In genomic region chr8:87810771-87811170, GRCm38 (mm10) we compare ENCODE assay signal across 17 mouse cellular contexts.
"Had no signal": no experiment of that assay in that cellular context is flagged by ENCODE, and none has a peak within 500 bp of the region (broad histone marks: within the 10 kb centered on the region; RNA-seq: fewer than 3 reads in every experiment).

No protein-coding gene starts in this region.

- H3K27me3 ChIP-seq: limb, embryonic 13.5 days; liver, embryonic 15.5 days; midbrain, embryonic 12.5 days; neural tube, embryonic 12.5 days had no signal

- H3K9me3 ChIP-seq: limb, embryonic 13.5 days; liver, embryonic 15.5 days; midbrain, embryonic 12.5 days; neural tube, embryonic 12.5 days had no signal

- H3K36me3 ChIP-seq: liver, embryonic 15.5 days; midbrain, embryonic 12.5 days; neural tube, embryonic 12.5 days had no signal

- H3K4me3 ChIP-seq: limb, embryonic 13.5 days; liver, embryonic 15.5 days; midbrain, embryonic 12.5 days; myocyte; neural tube, embryonic 12.5 days had no signal

- H3K27ac ChIP-seq: kidney, postnatal 0 days; limb, embryonic 13.5 days; liver, embryonic 15.5 days; neural tube, embryonic 12.5 days had no signal

- H3K9ac ChIP-seq: limb, embryonic 13.5 days; liver, embryonic 15.5 days; midbrain, embryonic 12.5 days; neural tube, embryonic 12.5 days had no signal

- ATAC-seq: lung, postnatal 0 days had no signal

- DNase-seq: kidney, adult 11 months; kidney, adult 9 months; kidney, postnatal 36 days; layer of hippocampus, adult 9-11 months; lung, adult 2 months; lung, postnatal 36 days; right cerebral cortex, adult 18-20 months; right cerebral cortex, postnatal 25 days; thymus, postnatal 36 days had no signal

- H3K4me1 ChIP-seq: liver, embryonic 15.5 days had no signal

- H3K4me2 ChIP-seq: limb, embryonic 13.5 days; liver, embryonic 11.5 days; liver, embryonic 15.5 days; midbrain, embryonic 12.5 days; neural tube, embryonic 12.5 days had no signal
